Mouse (Mus musculus): ENCODE results near the gene Rexo5.

DNA sequence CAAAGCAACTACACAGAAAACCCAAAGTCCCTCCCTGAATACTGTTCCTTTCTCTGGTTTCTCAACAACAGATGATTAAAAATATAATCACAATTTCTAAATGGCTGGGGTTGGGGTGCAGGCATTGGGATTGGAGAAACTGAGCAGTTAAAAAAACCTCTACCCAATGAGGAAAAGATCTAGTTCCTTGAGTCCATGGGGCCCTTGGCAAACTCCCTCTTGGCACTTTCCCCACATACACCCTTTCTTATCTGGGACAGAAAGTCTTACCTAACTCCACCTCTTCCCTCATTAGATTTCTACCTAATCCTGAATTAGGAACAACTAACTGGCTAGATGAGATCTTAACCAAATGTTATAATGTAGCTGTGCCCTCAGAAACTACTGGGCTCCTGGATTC lies 61.2 kb downstream of the Rexo5 start:
- TF ChIP-seq CTCF (IDR thresholded peaks at IDR 0.05): no peak
- TF ChIP-seq POLR2A (IDR thresholded peaks at IDR 0.05; ENCODE audit: insufficient read depth, low read depth, low read length): no peak

Measured in heart, adult 2 months (tissue).